Mouse (Mus musculus) thymus, postnatal 36 days (tissue): Measurements from ENCODE around the gene 4930558K02Rik.
A peak's percentile ranks its signal among the peaks of the same experiment; 100 is the strongest.

Experiments used
- DNase-seq, 2 experiments: peaks; one replicate each; pipeline ENCODE4 v3.0.0; 2022; ENCODE audit warnings: mixed read lengths in 2 of 2

Gene 4930558K02Rik

DNA sequence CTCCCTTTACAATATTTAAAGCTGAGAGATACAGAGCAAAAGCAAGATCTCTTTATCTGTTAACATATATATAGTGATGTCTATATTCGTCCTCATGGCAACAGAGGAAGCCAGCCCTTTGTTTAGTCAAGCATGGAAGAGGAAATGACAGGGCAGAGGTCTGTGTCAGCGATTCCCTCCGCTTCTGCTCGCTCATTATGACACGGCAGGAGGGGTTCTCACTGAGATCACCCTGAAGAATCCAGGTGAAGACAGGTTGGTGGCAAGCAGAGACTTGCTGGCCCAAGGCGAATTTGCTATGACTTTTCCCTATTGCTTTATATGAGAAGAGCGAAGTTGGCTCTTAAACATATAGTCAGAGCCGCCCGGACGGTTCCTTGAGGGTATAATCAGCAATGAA, 83.3 kb downstream of the 4930558K02Rik start:
- DNase-seq = peak in 1 of 2 experiments; percentile 16

DNA sequence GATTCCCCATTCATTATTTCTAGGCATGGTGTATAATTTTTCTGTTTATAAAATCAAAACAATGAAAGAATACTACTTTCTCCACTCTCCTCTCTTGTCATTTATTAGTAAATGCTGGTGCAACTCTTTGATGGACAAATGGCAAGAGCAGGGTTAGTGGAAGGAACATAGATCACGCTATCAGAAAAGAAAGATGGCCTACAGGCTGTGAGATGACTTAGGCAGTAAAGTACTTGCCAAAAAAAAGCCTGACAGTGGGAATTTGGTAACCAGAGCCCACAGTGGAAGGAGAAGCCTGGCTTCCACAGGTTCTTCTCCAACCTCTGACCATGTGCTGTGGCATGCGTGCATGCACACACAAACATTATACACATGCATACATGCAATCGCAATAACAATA, 84.4 kb downstream of the 4930558K02Rik start:
- DNase-seq = no peak

DNA sequence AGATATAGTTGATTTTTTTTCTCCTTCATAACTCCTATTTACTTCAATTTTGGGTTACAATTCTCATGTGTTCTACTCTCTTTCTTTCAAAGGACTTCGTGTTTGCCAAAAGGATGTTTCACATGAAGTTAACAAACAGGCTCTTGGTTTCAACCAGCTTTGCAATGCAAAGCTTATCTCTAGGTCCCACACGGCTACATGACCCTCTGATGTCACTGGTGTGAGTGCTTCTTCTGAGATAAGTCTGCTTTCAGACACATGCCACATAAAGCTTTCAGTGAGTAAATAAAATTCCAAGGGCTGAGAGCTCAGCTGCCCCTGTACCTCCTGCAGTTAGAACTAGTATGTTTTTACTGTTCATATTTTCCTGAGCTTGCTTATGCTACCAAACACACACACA, 84.9 kb downstream of the 4930558K02Rik start:
- DNase-seq = no peak

DNA sequence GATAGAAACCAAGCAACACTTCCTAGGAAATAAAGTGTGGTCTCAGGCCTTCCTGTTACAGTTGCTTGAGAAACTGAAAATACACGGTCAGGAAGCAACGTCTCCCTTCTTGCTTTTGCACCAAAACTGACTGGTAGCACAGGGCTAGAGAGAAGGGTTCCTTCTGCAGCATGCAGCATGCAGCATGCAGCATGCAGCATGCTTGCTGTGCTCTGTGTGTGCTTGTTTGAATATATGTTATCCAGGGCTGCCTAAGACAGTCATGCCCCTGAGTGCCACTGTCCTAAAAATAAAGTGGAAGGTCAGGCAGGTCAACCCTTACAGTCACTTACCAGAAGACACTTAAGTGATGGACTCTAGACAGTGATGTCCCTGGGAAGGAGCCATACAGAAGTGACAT, 85.3 kb downstream of the 4930558K02Rik start:
- DNase-seq = no peak
